In the genomic region with DNA sequence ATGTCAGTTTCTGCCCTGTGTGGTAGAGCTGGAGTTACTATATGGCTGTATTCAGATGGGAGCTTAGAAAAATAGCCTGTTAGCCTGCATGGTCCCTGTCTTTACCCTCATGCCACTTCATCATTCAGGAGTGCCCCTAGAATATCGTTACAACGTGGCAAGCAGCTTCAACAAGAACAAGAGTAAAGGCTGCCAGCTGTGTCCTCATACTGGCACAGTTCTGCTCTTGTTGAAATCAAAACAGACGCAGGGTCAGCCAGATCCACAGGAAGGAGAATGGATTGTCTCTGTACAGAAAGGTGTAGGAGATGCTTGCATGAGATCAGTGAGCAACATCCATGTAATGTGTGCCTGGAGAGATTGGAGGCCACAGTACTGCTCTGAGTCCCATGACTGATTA, we compare ENCODE assay signal across 23 mouse cellular contexts.
DNase-seq lines count a peak whose midpoint lies in the region; ATAC-seq and TF ChIP-seq lines count a peak whose summit lies in the region.
"Had no signal": no experiment of that assay in that cellular context is flagged by ENCODE, and none has a peak within 500 bp of the region (broad histone marks: within the 10 kb centered on the region; RNA-seq: fewer than 3 reads in every experiment).

No protein-coding gene starts in this region.

- WGBS in kidney, adult 2 months = 42% methylated on average over 3 of the region's 3 CpGs
- WGBS in kidney, embryonic 15.5 days = 63% methylated on average over 3 of the region's 3 CpGs
- 21% methylated on average over 3 of the region's 3 CpGs for WGBS in liver, adult 2 months

- H3K4me3 ChIP-seq in kidney, adult 2 months (ENCODE audit: insufficient read depth, low read depth, low read length) = no peak overlapping the region
- no peak overlapping the region for H3K4me3 ChIP-seq in kidney, embryonic 15.5 days (replicated peaks)
- no peak overlapping the region for H3K4me3 ChIP-seq in liver, adult 2 months (ENCODE audit: insufficient read depth, low read depth, low read length)

- H3K4me1 ChIP-seq in kidney, adult 2 months (ENCODE audit: control insufficient read depth, insufficient read depth, low read length) = peaks cover 12% of the 10 kb centered on the region; the same call in 1 of the 2 replicates
- peaks cover 5% of the 10 kb centered on the region; the same call in 1 of the 2 replicates for H3K4me1 ChIP-seq in kidney, embryonic 15.5 days
- peaks cover 2% of the 10 kb centered on the region; the same call in 1 of the 2 replicates for H3K4me1 ChIP-seq in liver, adult 2 months (ENCODE audit: control insufficient read depth, insufficient read depth, low read length)

- H3K27ac ChIP-seq in kidney, adult 2 months (ENCODE audit: insufficient read depth, low read depth, low read length) = peak overlapping the region; percentile 57; the same call in 1 of the 2 replicates
- no peak overlapping the region for H3K27ac ChIP-seq in kidney, embryonic 15.5 days
- peak overlapping the region; percentile 25; the same call in 1 of the 2 replicates for H3K27ac ChIP-seq in liver, adult 2 months (replicated peaks; ENCODE audit: insufficient read depth, low read depth, low read length)

- no peaks in the 10 kb centered on the region for H3K36me3 ChIP-seq in kidney, adult 2 months (ENCODE audit: control insufficient read depth, insufficient read depth, low read length)
- H3K36me3 ChIP-seq in kidney, embryonic 15.5 days = no peaks in the 10 kb centered on the region
- no peaks in the 10 kb centered on the region for H3K36me3 ChIP-seq in liver, adult 2 months (ENCODE audit: control insufficient read depth, insufficient read depth, low read length)
- H3K36me3 ChIP-seq: G1E had no signal

- H3K9ac ChIP-seq in kidney, embryonic 15.5 days = no peak overlapping the region
- no peak overlapping the region; the same call in 1 of the 2 replicates for H3K9ac ChIP-seq in liver, adult 2 months (ENCODE audit: low read depth, low read length)

- H3K27me3 ChIP-seq in kidney, adult 2 months (replicated peaks; ENCODE audit: control insufficient read depth, insufficient read depth, low read length) = no peaks in the 10 kb centered on the region
- no peaks in the 10 kb centered on the region for H3K27me3 ChIP-seq in kidney, embryonic 15.5 days
- H3K27me3 ChIP-seq in liver, adult 2 months (ENCODE audit: control insufficient read depth, insufficient read depth, low read length) = no peaks in the 10 kb centered on the region
- H3K27me3 ChIP-seq: CH12.LX, Patski had no signal

- TF ChIP-seq CTCF in kidney, adult 2 months (conservative IDR thresholded peaks at IDR 0.05; ENCODE audit: insufficient read depth, insufficient read length, low read depth, low read length) = no peak
- TF ChIP-seq CTCF in liver, adult 2 months (IDR thresholded peaks at IDR 0.05; ENCODE audit: low read depth, low read length) = no peak

- ATAC-seq in kidney, embryonic 15.5 days (replicated peaks; ENCODE audit: low FRiP score) = no peak
- ATAC-seq: activated CD4-positive, CD25-positive, alpha-beta regulatory T cell, adult 4 months; CD4-positive, CD25-positive, alpha-beta regulatory T cell, adult 4 months; Patski had no signal

- peak; percentile 82 for DNase-seq in heart, adult 11 months
- DNase-seq in heart, adult 9 months (ENCODE audit: low spot score in 2 of 2) = no peak
- peak; percentile 21 for DNase-seq in kidney, adult 2 months
- DNase-seq in liver, adult 2 months (ENCODE audit: extremely low read depth, low read depth, low spot score) = peak; percentile 86
- DNase-seq in liver (no peak), adipocyte (ENCODE audit: low spot score) (peak; percentile 71)
- DNase-seq in left cerebral cortex, postnatal 36 days (ENCODE audit: low spot score in 2 of 2) = no peak
- DNase-seq: adrenal gland, adult 2 months; adrenal gland, adult 8-10 months; adrenal gland, postnatal 10 days; adrenal gland, postnatal 14 days; adrenal gland, postnatal 25 days; adrenal gland, postnatal 36 days; B cell, adult 2 months; cerebellum, adult 11 months; cerebellum, adult 11-12 months; cerebellum, adult 18-20 months had no signal

- intact Hi-C loops in left cerebral cortex, postnatal 36 days (cut with DNase I) = no loop called here

- no peaks in the 10 kb centered on the region for H3K9me3 ChIP-seq in kidney, embryonic 15.5 days (replicated peaks)
- H3K9me3 ChIP-seq: G1E had no signal

- no peak overlapping the region for H3K4me2 ChIP-seq in kidney, embryonic 15.5 days

- no peaks in the 10 kb centered on the region for H3K79me2 ChIP-seq in liver, adult 2 months (ENCODE audit: control insufficient read depth, insufficient read depth, low read length)

- TF ChIP-seq POLR2A in kidney, adult 2 months (IDR thresholded peaks at IDR 0.05; ENCODE audit: low read depth, low read length) = no peak
- TF ChIP-seq POLR2A in liver, adult 2 months (IDR thresholded peaks at IDR 0.05; ENCODE audit: extremely low read depth, insufficient read depth, low read length) = no peak

Comparison
In these comparisons a context has a peak if more than half of its experiments do, and no peak if none do; other contexts are left out.
1. DNase-seq: peak in heart, adult 11 months (single experiment), kidney, adult 2 months (single experiment), liver, adult 2 months (single experiment) and adipocyte (single experiment); none in heart, adult 9 months (0 of 2), liver (single experiment) and left cerebral cortex, postnatal 36 days (0 of 2).